Mouse (Mus musculus) liver, embryonic 14.5 days (tissue): ENCODE measurements at regions not wholly inside any gene's neighbourhood (a gene's known extent, or its start where the extent isn't known, plus 50 kb on each side); places are given as distances from the start of the nearest gene placed in this dataset.

ENCODE experiments used
- ATAC-seq: fragments of 200-750 bp; cut with Nextera tagmentation; 2 replicates; pipeline ENCODE4 v1.8.0; 2017; ENCODE audit warnings: moderate number of reproducible peaks, mild to moderate bottlenecking, moderate library complexity; ENCODE audit not compliant: insufficient read depth
- DNase-seq, 3 experiments: peaks; one replicate each; pipeline ENCODE4 v3.0.0-alpha.2; 2012 to 2013; ENCODE audit warnings: low read depth in 3 of 3, low spot score in 3 of 3
- H3K27ac ChIP-seq: fragments of 300-500 bp; sonication (generic); 2 replicates; pipeline ENCODE4 v1.5.1; 2014; ENCODE audit warnings: moderate library complexity, mild to moderate bottlenecking, control low read depth, inconsistent platforms
- H3K27me3 ChIP-seq: fragments of 300-500 bp; sonication (generic); 2 replicates; pipeline ENCODE4 v1.6.1; 2014; ENCODE audit warnings: mild to moderate bottlenecking, low read length, moderate library complexity; ENCODE audit not compliant: control insufficient read depth, insufficient read depth
- H3K36me3 ChIP-seq: fragments of 300-500 bp; sonication (generic); replicated peaks from 2 replicates; pipeline ENCODE4 v1.6.1; 2014; ENCODE audit warnings: low read depth; ENCODE audit not compliant: control insufficient read depth, insufficient read depth
- H3K4me1 ChIP-seq, 2 experiments: fragments of 200-500 bp in 1 of 2; fragments of 300-500 bp in 1 of 2; sonication (generic) in 1 of 2; replicated peaks; 2 replicates each; pipeline ENCODE4 v1.6.1; 2012 to 2014; ENCODE audit warnings: antibody characterized with exemption in 1 of 2, inconsistent platforms in 1 of 2, low read length in 1 of 2; ENCODE audit not compliant: control insufficient read depth in 2 of 2, insufficient read depth in 2 of 2
- H3K4me2 ChIP-seq: fragments of 300-500 bp; sonication (generic); 2 replicates; pipeline ENCODE4 v1.6.1; 2014; ENCODE audit warnings: low read depth, mild to moderate bottlenecking, control low read depth, moderate library complexity
- H3K4me3 ChIP-seq, 2 experiments: fragments of 200-500 bp in 1 of 2; fragments of 300-500 bp in 1 of 2; sonication (generic) in 1 of 2; 2 replicates each; pipeline ENCODE4 v1.5.1; 2012 to 2014; ENCODE audit warnings: low read depth in 2 of 2, low read length in 2 of 2, mild to moderate bottlenecking in 2 of 2, control low read depth in 1 of 2, inconsistent platforms in 1 of 2, moderate library complexity in 1 of 2; ENCODE audit not compliant: insufficient read depth in 1 of 2
- H3K9ac ChIP-seq: fragments of 300-500 bp; sonication (generic); replicated peaks from 2 replicates; pipeline ENCODE4 v1.6.1; 2014; ENCODE audit warnings: mild to moderate bottlenecking, control low read depth, moderate library complexity
- H3K9me3 ChIP-seq: fragments of 300-500 bp; sonication (generic); 2 replicates; pipeline ENCODE4 v1.6.1; 2016; ENCODE audit warnings: low read length, mixed read lengths; ENCODE audit not compliant: control insufficient read depth
- CTCF ChIP-seq: IDR thresholded peaks from 2 replicates; pipeline ENCODE4 v1.5.1; 2016; ENCODE audit warnings: antibody characterized with exemption, low read depth, control low read depth
- EP300 ChIP-seq: IDR thresholded peaks from 2 replicates; pipeline ENCODE4 v1.6.1; 2016; ENCODE audit warnings: antibody characterized with exemption, low read depth
- WGBS: fragments of 180-500 bp; shearing (Covaris S2); extraction: QIAGEN DNeasy Blood & Tissue Kit; methylation state at CpG from one replicate; pipeline ENCODE4 v1.1.7; 2014; ENCODE audit not compliant: insufficient replicate concordance; 5-methylcytosine and 5-hydroxymethylcytosine counted together

DNA sequence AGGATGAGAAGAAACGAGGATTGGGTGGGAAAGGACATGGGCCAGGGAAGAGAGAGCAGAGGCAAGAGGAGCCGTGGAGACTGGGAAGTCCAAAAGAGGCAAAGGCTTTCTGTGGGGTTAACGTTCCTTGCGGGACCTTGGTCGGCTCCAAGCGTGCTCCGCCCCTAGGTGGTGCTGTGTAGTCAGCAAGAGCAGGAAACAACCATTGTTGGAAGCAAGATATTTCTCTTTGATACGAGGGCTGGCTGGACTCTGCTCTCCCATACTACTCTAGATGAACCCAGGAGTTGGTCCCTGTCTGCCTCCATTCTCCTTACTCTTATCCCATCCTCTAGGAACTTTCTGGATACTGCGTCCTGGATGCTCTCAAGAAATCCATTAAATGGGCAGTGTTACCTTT is 105.3 kb upstream of the Vangl1 start:
- Histone ChIP-seq H3K27ac (no peak overlapping the region), H3K36me3 (no peaks in the 10 kb centered on the region), H3K4me2 (no peak overlapping the region), H3K4me1 (no peaks in the 10 kb centered on the region), H3K9me3 (no peaks in the 10 kb centered on the region), H3K4me3 (no peak overlapping the region), H3K27me3 (no peaks in the 10 kb centered on the region), H3K9ac (no peak overlapping the region)
- peak; percentile 63 for TF ChIP-seq CTCF
- no peak for TF ChIP-seq EP300
- WGBS = 9% methylated on average over 9 of the region's 9 CpGs
- no peak for DNase-seq
- no peak for ATAC-seq

DNA sequence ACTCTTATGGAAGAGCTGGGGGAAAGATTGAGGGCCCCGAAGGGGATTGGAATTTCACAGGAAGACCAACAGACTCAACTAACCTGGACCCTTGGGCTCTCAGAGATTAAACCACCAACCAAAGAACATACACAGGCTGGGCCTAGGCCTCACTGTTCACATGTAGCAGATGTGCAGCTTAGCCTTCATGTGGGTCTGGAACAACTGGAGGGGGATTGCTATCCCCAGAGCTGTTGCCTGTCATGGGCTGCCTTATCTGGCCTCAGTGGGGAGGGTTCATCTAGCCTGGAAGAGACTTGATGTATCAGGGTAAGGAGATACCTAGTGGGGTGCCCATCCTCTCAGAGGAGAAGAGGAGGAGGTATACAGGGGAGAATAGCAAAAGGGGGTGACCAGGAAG is 103.2 kb upstream of the Vangl1 start:
- TF ChIP-seq CTCF (no peak), EP300 (no peak)

GRCm38 (mm10) chr3:102292385-102292784 is 87.9 kb upstream of the Vangl1 start:
- H3K4me2 ChIP-seq = no peak overlapping the region
- no peaks in the 10 kb centered on the region for H3K27me3 ChIP-seq
- ATAC-seq (no peak), DNase-seq (no peak)
- WGBS = 49% methylated on average over 3 of the region's 3 CpGs
- H3K4me3 ChIP-seq = no peak overlapping the region
- H3K36me3 ChIP-seq = no peaks in the 10 kb centered on the region
- H3K9me3 ChIP-seq = no peaks in the 10 kb centered on the region
- TF ChIP-seq EP300 (no peak), CTCF (no peak)
- H3K27ac ChIP-seq = no peak overlapping the region
- H3K9ac ChIP-seq = no peak overlapping the region
- no peaks in the 10 kb centered on the region for H3K4me1 ChIP-seq

More for the DNA sequence above, 103.2 kb upstream of the Vangl1 start:
- ATAC-seq (no peak), DNase-seq (no peak)
- no peak overlapping the region for H3K4me3 ChIP-seq
- no peak overlapping the region for H3K9ac ChIP-seq
- H3K27ac ChIP-seq = no peak overlapping the region
- no peaks in the 10 kb centered on the region for H3K9me3 ChIP-seq
- WGBS = 60% methylated on average over 1 of the region's 1 CpGs
- no peaks in the 10 kb centered on the region for H3K4me1 ChIP-seq
- H3K36me3 ChIP-seq = no peaks in the 10 kb centered on the region
- no peak overlapping the region for H3K4me2 ChIP-seq
- no peaks in the 10 kb centered on the region for H3K27me3 ChIP-seq

DNA sequence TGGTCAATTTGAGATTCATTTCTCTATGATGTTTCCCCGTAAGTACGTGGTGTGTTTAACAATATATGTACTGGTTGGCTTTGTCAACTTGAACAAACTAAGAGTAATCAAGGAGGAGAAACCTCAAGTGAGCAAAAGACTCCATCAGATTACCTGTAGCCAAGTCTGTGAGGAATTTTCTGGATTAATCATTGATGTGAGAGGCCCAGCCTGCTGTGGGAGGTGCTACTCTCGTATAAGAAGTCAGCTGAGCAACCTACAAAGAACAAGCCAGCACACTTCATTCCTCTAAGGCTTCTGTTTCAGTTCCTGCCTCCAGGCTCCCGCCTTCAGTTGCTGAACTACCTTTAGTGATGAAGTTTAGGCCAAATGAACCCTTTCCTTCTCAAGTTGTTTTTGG is 77.5 kb upstream of the Vangl1 start:
- Histone ChIP-seq H3K36me3 (no peaks in the 10 kb centered on the region), H3K4me1 (no peaks in the 10 kb centered on the region), H3K9ac (no peak overlapping the region), H3K4me2 (no peak overlapping the region), H3K27ac (no peak overlapping the region), H3K27me3 (no peaks in the 10 kb centered on the region), H3K9me3 (no peaks in the 10 kb centered on the region), H3K4me3 (no peak overlapping the region)
- WGBS = 55% methylated on average over 4 of the region's 4 CpGs
- ATAC-seq = no peak
- DNase-seq = no peak
- no peak for TF ChIP-seq EP300
- no peak for TF ChIP-seq CTCF

GRCm38 (mm10) chr3:102276758-102277157 is 72.3 kb upstream of the Vangl1 start:
- Histone ChIP-seq H3K9ac (no peak overlapping the region), H3K36me3 (no peaks in the 10 kb centered on the region), H3K4me2 (no peak overlapping the region), H3K27me3 (no peaks in the 10 kb centered on the region), H3K4me1 (no peaks in the 10 kb centered on the region), H3K9me3 (no peaks in the 10 kb centered on the region), H3K27ac (no peak overlapping the region), H3K4me3 (no peak overlapping the region)
- 52% methylated on average over 2 of the region's 2 CpGs for WGBS
- TF ChIP-seq CTCF (no peak), EP300 (no peak)
- ATAC-seq = no peak
- DNase-seq = no peak
